Mouse (Mus musculus): Measurements from ENCODE around the gene Tmem18. TPM values are rescaled to one million over a fixed set of nuclear protein-coding genes. Genes with fewer than 3 reads are reported as not detected.

The Tmem18 gene
- 23.9 and 36.2 TPM in 2 replicates for polyA plus RNA-seq (2012; rRNA removed)

DNA sequence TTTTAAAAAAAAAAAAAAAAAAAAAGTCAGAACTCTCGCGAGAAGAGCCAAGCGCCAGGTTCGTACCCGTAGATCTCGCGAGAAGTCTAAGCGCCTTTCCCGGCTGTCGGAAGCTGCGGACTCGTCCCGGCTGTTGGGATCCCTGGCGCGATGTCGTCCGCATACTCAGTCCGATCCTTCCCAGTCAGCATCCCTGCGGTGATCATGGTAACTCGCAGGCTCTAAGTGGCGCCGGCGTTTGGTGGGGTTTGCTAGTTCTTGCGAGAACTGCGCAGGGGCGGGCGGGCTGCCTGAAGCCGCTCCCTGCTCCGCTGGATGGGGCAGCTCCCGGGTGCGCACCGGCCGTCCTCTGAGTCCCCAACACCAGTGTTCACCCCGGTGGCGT, at the start of gene Tmem18:
Gene Tmem18, plus strand, starts transcription at position 71 of the 385 bp plus-strand sequence.

Other genes with a start within 250 kb of the Tmem18 start
- gene Sntg2, start 211.1 kb upstream of the Tmem18 start, polyA plus RNA-seq (2012; rRNA removed) = 0.44 and 0.86 TPM in 2 replicates